Mouse (Mus musculus) lung, adult 2 months (tissue): ENCODE results near the gene A630076J17Rik.

Experiments
- CTCF ChIP-seq: fragments of 200-500 bp; IDR thresholded peaks from 2 replicates; pipeline ENCODE4 v1.5.1; 2011; ENCODE audit warnings: mild to moderate bottlenecking, low read length, control low read depth; ENCODE audit not compliant: insufficient read depth
- POLR2A ChIP-seq: fragments of 200-500 bp; IDR thresholded peaks from 2 replicates; pipeline ENCODE4 v1.6.1; 2011; ENCODE audit warnings: low read depth, mild to moderate bottlenecking, control low read depth, low read length, borderline replicate concordance; ENCODE audit errors: extremely low read depth

DNA sequence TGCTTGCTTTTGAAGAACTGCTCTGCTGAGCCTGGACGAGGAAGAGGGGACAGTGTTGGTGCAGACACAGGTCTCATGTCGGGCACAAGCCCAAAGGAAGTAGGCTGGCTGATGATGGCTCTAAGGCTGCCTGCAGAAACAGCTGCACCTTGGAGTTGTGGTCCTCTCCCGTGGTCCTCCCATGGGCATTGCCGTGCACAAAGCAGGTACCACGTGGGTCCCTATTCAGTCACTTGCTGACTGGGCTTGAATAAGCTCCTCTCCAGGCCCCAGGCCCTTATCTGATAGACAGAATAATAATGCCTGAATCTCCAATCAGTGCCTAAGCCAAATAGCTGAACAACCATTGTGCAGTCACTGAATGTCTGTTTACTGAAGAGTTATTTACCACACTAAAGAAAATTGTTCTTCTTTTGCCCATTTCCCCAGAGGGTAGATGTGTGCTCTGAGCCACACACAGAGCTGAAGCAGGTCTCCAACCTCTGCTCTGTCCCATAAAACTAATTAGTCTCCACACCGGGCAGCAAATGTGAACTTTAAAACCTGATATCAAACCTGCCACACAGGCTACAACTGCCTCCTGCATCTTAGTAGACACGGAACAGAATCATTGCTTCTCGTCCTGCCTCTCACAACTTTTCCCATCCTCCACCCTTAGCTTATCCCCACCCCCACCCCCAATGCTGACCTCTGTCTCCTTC, 13.9 kb upstream of the A630076J17Rik start:
- no peak for TF ChIP-seq CTCF
- no peak for TF ChIP-seq POLR2A
